Mouse (Mus musculus): ENCODE data around the gene Ddn.

The Ddn gene

DNA sequence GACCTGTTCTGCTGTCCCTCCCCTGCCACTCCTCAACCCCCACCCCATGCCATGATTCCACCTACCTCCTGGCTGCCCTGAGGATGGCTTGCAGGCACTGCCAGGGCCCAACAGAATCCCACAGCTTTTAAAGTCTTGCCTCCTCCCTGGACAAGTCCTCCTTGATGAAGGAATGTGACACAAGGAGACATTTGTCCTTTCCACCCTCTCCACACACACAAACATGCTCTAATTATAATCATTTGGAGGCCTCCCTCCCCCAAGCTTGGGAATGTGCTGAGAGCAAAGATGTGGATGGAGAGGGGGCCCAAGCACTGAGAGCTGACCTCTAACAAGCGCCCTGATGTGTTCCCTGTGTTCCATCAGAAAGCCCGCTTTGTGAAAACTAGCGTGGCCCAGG, at the start of gene Ddn:
Ddn (minus strand) TSS at position 101 of the 400 bp plus-strand sequence.
- no peak for DNase-seq

DNA sequence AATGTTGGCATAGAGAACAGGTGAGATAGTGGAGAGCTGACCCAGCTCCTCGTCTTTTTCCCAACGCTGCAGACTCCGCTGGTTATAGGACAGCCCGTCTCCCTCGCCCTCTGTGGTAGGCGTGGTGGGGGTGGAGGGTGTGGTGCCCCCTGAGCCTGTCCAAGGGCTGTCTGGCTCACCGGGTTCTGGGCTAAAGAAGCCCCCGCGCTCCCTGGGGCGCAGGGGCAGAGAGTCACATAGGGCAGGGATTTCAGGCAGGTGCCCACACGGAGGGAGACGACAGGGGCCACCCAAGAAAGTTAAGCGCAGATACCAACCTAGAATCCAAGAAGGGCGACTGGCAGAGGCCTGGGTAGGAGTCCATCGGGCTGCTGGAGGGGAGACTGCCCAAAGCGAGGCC, 44.9 kb upstream of the Ddn start:
- no peak for DNase-seq

DNA sequence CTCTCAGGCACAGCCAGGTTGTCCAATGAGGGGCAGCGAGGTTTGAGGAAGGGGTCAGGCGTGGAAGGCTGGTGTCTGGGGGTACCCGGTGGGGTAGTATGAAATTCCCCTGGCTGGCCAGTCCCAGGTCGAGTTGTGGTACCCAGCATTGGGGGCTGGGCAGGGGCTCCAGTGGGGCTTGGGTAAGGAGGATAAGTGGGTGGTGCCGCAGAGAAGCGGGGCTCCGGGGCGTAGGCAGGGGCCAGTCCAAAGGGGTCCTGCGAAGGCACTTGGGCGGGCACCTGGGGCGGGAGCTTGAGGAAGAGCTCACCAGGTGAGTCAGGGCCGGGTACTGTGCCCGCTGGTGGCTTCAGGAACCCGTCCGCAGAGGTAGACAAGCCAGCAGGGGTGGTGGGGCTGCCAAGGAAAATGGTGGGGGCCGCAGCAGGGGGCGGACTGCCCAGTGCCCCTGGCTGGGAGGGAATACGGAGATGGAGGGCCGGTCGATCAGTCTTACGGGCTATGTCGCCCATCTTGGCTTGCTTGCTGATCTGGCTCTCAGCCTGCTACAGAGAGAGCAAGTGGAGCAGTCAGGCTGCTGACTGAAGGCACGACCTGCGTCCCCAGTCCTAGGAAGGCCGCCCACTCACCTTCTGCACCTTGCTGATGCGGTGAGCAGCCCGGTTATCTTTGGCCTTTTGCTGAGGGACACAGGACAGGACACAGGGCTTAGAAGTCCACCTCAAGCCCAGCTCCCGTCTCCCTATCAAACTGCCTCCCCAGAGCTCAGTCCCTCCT, 44.1 kb upstream of the Ddn start:
- no peak for DNase-seq

DNA sequence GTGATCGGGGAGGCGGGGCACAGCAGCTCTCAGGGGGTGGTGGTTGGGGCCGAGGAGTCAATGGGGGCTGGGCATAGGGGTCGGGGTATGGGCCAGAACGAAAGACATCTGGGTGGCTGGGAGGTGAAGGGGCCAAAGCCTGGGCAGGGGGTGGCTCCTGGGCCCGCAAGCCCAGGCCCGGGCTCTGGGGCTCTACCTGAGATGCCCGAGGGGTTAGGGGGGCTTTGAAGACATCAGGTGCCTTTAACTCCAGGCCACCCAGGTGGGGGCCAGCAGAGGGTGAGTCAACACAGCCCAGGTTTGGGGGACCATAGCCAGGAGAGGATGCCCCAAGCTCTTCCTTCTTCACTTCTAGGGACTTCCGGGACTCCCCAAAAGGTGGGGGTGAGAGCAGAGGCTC, 43.4 kb upstream of the Ddn start:
- no peak for DNase-seq

DNA sequence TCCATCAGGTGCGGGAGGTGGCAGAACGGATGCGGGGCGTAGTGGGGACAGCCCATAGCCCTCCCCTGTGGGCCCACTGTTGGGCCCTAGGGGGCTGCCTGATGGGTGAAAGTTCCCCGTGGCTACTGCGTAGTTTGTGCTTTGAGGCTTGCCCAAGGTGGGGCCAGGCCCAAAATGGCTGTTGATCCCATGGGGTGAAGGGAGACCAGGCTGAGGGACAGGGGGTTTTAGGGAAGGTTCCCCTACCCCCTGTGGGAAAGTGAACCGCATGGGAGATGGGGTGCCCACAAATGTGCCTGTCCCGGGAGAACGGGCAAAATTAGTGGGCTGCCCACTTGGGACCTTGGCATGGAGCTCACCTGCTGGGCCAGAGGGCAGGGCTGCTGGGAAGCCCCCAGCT, 42.8 kb upstream of the Ddn start:
- DNase-seq, result no peak

DNA sequence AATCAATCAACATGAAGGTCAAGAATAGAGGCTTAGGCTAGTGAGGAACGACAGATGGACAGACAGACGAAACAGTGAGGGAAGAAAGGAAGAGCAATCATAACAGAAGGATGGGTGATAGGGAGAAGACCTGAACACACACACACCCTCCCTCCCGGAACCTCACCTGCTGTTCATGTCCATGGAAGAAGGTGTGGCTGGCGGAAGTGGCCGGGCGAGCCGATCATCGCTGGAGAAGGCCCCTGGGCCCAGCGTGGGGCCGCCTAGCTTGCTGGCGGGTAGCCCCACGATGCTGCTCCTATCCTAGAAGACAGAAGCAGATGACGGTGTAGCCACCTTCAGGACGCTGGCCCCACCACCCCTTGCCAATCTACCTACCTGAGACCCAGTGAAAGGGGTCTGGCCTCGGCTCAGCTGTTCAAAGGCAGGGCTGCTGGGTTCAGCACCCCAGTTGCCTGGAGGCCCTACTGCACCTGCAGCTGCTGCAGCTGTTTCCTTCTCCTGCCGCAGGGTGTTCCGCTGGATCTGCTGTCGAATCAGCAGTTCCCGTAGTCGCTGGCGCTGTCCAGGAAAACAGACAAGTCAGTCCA, 42.0 kb upstream of the Ddn start:
- DNase-seq, result no peak

DNA sequence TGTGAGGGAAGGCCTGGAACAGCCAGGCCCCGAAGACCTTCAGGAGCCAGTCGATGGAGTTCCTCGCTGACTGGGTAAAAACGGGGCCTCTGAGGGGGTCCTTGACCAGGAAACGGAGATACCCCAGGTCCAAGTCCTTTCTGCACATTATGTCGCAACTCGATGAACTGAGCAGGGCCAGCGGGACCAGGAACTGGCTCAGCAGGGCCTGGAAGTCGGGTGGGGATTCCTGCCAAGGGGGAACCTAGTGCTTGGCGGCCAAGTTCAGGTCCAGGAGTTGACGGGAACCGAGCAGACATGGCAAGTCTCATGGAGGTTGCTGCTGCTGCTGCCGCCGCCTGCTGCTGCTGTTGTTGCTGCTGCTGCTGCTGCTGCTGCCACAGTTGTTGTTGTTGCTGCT, 41.4 kb upstream of the Ddn start:
- DNase-seq, result no peak

DNA sequence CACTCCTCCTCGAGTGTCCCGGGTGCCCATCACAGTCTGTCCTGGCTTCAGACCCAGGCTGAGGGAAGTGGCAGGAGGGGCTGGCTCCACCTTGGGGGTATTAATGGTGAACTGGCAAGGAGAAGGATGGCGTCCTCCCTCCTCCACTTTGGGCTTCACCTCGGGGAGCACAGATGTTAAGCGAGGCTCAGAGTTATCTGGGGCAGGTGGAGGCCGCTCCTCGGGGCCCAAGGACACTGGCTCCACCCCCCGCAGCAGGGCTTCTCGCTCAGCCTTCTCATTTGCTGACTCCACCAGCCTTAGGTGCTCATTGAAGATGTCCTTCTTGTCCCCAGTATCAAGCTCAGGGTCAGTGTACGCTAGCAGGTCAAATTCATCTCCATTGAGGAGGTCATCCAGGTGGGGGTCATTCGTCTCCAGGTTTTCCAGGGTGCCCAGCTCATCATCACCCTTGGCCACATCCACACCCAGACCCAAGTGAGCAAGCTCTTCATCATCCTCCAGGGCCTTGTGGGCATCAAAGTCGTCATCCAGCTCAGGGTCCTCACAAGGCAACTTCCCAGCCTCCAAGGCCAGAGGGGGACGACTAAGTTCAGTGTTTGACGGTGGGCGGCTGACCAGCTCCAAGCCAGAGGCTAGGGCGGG, 40.8 kb upstream of the Ddn start:
- DNase-seq, result no peak

DNA sequence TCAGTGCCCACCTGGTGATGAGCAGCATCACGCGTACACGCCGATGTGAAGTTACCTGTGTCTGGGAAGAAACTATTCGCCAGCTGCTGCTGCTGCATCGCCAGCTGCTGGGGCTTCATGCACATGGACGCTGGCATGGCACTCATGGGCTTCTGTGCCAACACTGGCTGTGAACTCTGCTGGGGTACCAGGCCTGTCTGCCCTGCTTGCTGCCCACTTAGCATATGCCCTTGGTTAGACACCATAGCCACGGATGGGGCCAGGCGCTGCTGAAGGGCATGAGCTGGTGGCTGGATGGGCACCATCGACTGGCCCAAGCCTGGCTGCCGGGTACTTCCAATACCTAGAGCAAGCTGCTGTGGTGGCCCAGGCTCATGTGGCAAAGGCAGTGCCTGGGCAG, 39.9 kb upstream of the Ddn start:
- no peak for DNase-seq

DNA sequence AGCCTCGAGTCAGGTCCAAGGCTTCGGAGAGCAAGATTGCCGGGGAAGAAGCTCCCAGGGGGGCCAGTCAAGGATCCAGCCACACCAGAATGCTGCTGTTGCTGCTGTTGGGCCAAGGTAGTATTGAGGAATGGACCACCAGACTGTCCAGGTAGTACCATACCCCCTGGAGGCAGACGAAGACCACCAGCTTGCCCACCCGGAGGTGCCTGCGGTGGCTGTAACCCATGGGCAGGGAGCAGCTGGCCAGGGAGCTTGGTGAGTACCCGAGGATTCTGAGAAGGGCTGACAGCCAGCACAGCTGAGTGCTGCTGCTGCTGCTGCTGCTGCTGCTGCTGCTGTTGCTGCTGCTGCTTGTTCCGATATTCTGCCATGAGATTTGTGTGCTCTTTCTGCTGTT, 36.9 kb upstream of the Ddn start:
- no peak for DNase-seq

DNA sequence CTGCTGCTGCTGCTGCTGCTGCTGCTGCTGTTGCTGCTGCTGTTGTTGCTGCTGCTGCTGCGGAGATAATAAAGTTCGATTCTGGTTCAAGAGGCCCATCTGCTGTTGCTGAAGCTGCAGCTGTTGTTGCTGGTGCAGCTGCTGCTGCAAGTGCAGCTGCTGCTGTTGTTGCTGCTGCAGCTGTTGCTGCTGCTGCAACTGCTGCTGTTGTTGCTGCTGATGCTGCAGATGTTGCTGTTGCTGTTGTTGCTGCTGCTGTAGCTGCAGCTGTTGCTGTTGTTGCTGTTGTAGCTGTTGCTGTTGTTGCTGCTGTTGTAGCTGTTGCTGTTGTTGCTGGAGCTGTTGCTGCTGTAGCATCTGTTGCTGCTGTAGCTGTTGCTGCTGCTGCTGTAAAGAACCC, 35.9 kb upstream of the Ddn start:
- no peak for DNase-seq

DNA sequence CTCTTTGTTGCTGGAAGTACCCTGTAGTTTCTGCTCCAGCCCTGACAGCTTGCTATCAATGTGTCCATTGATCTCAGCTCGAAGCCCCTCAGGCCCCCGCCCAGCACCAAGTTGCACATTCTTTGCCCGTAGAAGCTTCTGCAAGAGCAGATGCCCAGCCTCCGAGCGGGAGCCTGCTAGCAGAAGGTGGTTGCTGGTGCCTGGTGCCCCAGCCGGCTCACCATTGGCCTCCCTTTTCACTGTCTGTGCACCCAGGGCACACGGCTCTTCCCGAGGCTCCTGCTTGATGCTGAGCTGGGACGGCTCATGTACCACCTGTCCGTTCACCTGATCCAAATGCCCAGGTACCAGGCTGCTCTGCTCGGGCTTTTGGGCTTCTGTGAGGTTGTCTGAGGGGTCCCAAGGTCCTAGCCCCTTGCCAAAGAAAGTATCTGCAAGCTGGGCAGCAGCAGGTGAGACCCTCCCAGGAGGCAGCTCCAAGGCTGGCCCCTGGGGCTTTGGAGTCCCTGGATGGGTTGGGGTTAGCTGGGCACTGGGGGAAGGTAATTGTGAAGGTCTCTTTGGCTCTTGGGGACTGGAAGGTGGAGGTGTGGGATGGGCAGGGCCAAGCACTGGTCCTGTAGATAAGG, 34.4 kb upstream of the Ddn start:
- DNase-seq, result no peak

DNA sequence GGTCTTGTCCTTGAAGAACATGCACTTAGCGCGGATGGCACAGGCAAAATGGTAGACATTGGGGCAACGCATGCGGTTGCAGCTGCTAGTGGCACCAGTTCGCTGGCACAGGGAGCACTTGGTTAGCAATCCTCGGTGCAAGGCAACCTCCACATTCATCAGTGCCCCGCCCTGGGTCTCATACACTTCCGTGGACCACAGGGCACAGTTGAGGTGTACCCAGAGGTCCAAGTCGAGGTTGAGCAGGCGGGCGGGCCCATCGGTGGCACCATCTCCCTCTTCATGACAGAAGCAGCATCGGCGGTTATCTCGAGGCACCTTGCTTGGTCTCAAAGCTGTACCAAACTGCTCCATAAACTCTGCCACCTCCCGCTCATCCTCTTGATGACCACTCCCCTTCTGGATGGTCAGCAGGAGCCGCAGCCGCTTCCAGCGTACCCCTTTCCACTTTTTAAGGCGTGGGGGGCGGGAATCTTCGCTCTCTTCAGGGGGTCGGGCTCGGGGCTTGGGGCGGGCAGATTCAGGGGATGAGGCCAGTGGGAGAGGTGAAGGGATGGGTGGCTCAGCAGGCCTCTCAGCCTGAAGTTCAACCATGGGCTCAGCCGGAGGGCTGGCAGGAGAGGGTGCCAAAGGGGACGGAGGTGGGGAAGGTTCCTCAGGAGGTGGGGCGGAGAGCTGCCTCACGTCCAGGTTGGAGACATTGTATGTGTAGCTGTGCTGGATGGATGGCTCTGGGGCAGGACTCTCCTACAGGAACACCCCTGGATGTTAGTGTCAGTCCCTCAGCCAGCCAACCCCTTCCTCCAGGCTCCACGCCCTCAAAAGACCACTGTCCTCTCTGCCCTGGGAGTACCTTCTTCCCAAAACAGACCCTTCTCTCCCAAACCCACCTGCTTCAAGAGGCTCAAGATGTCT, 30.6 kb upstream of the Ddn start:
- no peak for DNase-seq

DNA sequence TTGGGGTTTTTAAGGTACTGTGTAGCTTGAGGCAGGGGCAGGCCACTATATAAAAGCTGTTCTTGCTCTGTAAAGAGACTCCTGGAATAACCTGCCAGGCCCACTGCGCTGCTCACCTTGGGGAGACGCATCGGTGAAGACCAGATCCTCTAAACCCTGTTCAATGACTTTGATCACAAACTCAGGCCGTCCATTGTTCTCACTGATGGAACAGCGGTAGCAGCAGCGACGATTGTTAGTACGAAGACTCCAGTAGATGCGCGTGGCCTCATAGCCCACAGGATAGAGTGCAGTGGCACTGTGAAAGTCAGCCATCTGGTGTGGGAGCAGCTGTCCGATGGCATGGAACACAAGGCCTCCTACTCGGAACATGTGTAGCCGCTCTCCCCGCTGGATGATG, 29.9 kb upstream of the Ddn start:
- DNase-seq, result no peak

DNA sequence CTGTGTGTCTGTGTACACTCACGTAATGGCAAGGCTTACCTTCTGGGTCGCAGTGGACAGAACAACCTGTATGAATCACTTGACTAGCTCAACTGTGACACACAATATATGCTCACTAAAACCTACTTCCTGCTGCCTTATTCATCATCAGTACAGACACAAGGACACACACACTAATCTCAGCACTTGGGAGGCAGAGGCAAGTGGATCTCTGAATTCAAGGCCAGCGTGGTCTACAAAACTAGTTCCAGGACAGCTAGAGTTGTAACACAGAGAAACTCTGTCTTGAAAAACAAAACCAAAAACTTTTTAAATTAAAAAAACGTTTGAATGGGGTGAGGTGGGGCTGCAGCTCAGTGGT, 28.4 kb upstream of the Ddn start:
- DNase-seq, result no peak

DNA sequence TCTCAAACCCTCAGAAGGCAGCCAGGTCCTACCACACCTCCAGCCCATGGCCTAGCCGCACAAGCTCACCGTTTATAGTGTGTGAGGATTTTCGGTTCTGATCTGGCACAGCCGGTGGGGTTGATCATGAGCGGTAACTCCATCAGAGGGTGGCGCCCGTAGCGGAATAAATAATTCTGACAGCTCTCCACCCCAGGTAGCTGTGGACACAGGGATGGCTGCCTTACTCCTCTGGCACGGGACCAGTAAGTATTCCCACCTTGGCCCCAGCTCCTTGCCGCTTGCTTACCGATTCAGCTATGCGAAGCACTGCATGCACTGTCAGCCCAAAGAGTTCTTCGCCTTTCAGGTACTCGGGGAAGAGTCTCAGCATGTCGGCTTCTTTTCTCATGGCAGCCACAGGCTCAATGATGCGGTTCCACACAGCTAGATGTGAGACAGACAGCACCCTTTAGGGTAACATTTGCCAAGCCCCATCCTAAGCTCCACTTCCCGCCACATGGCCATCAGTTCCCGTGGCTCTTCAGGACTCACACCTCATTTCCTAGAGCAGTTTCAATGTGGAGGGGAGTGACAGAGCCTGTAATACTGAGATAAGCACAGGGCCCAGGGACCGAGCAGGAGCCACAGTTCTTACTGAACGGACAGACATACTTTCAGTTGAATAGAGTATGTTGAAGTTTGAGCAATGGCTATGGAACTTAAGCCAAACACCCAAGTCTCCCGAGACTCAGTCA, 27.9 kb upstream of the Ddn start:
- DNase-seq, result no peak

DNA sequence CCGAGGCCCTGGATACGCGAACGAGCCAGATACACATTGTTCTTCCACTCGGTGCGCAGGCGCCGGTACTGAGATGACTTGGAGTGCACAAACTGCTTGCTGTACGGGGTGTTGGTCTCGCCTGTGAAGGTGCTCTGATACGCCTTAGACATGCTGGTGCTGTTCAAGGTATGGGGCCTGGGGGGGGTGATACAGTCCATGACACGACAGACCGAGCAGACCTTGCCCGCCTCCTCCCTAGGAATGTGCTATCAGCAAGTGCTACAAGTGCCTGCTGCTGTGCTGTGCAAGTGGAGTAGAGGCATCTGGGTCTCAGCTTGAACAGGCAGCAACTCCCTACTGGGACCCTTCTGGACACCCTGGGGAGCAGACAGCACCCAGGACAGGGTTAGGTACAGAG, 26.0 kb upstream of the Ddn start:
- DNase-seq, result no peak

DNA sequence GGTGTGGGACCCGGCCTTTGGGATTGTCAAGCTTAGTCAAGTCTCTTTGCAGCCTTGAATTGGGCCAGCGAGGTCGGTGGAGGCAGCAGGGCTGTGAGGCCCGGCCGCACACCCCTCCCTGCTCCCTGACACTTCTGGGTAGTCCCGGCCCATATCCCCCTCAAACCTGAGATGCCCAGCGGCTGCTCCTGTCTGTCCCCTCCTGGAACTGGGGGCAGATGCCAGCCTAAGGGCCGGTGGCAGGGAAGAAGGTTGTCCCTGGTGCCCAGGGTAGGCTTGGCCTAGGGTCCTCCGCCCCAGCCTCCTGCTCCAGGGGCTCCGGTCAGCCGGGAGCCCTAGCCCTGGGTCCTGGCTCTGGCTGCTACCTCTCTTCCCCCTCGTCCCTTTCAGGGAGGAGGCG, 24.8 kb upstream of the Ddn start:
- DNase-seq, result no peak

DNA sequence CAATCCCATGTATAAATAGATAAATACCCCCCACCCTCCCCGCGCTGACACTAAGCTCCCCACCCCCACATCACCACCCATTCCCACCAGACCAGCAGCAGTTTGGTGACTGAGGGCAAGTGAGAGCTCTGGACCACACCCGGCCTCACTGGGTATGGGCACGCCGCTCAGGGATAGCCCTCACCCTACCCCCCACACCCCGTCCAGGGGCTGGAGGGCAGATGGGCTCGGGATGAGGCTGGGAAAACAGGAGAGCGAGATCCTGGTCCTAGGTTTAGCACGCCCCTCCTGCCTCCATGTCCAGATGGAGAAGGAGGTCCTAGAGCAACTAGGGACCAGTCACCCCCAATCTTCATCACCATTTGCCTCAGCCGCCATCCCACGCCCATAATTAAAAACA, 24.0 kb upstream of the Ddn start:
- no peak for DNase-seq

DNA sequence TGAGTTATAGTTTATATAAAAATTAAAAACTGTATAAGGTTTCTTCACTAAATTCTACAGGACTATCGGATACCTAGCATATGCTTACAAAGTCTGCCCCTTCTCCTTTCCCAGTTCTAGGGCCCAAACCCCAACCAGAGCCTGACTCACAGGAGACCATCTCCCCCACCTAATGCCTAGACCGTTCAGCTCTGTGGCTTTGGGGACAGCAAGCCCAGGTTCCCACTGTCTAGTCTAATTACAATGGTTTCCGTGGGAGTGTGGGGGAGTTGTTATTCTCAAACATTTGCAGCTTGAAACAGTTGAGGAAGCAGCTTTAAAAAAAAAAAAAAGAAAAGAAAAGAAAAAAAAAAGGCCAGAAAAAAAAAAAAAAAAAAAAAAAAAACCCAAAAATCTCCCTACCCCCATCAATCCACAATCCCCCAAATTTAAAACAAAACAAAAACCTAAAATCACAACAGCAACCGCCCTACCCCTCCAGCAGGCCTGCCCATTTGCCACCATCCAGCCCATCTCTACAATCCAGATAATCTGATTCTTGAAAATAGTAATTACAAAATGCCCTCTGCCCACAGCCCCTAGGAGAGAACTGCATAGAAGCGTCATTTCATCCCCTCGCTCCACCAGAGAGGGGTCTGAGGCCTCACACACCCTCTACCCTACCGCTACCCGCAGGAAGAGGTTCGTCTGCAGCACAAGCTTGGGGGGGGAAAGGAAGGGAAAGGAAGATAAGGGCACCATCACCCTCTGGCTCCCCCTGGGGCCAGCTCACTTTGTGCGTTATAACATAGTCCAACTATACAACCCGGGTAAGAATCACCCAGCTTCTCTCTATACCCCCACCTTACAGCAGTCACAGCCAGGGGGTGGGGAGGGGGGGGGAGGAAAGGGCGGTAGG, 23.1 kb upstream of the Ddn start:
- no peak for DNase-seq

DNA sequence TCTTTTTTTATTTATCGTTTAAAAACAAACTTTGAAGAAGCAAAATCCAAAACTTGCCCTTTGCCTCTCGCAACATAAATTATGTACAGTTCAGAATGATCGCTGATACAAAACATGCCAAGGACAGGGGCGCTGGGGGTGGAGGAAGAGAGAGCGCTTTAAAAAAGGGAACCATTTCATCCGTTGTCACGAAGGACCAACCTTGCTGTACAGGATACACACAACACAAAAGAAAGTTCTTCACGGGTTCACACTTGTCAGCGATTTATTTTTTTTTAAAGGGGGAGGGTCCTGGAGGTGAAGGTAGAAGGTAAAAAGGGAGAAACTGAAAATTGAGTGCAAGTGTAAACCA, 22.4 kb upstream of the Ddn start:
- DNase-seq, result no peak

Data from kidney, adult 9 months (tissue).